Comparison of ENCODE assay signal across 13 mouse cellular contexts in the genomic region with DNA sequence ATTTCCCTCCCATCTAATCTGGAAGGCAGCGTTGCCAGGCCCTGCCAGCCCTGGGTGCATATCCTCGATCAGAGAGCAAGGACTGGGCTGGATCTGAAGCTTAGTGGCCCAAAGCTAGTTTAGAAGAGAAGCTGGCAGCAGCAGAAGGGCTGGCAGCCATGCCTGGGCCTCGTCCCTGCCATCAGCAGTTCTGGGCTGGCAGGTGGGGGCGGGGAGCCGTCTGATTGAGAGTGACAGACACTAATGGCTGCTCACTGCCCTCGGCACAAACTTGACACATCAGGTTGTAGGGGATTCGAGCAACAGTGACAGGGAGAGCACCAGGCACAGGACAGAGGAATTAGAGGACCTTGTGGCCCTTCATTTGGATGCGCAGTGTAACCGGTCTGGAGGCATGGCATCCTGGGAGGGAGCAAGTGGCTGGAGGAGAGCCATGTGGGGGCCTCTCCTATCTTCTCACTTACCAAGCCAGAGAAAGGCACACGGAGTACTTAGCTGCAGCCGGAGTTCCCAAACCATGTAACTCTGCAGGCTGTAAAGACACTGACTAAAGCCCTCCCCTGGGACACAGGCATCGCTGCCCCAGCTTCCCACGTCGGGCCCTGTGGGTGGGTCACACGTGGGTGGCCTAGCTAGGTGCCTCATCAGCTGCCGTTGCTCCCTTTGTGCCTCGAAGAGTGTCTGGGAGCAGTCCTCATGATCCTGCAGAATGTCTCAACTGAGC. TPM values are rescaled to one million over a fixed set of nuclear protein-coding genes. Genes with fewer than 3 reads are reported as not detected.
DNase-seq lines count a peak whose midpoint lies in the region; ATAC-seq lines count a peak whose summit lies in the region.
"Had no signal": no experiment of that assay in that cellular context is flagged by ENCODE, and none has a peak within 500 bp of the region (broad histone marks: within the 10 kb centered on the region; RNA-seq: fewer than 3 reads in every experiment).

No protein-coding gene starts in this region.

- no peaks in the 10 kb centered on the region for H3K36me3 ChIP-seq in heart, embryonic 11.5 days (ENCODE audit: control insufficient read depth, insufficient read depth, low read length)
- H3K36me3 ChIP-seq in neural tube, embryonic 13.5 days, result no peaks in the 10 kb centered on the region
- H3K36me3 ChIP-seq: liver, embryonic 13.5 days had no signal

- H3K9ac ChIP-seq in heart, embryonic 11.5 days (ENCODE audit: low read depth, low read length), result no peak overlapping the region
- 0 out of 2 replicates have a peak overlapping the region, but pooled peaks have one; percentile 17 for H3K9ac ChIP-seq in neural tube, embryonic 13.5 days
- H3K9ac ChIP-seq: liver, embryonic 13.5 days had no signal

- DNase-seq in heart, adult 18-20 months, result peak; percentile 27 to 30
- no peak for DNase-seq in neural tube, embryonic 10.5 days (ENCODE audit: extremely low spot score, low spot score)
- DNase-seq in cerebellum, postnatal 25 days, result peak; percentile 88 to 92
- peak; percentile 64 to 66 for DNase-seq in layer of hippocampus, postnatal 36 days
- no peak for DNase-seq in urinary bladder, adult 18-20 months (ENCODE audit: low spot score in 2 of 2)
- DNase-seq: liver, embryonic 13.5 days; thymus, adult 2 months had no signal

- H3K27me3 ChIP-seq in heart, embryonic 11.5 days (ENCODE audit: control insufficient read depth, insufficient read depth, low read length), result 0 out of 2 replicates have a peak, but pooled peaks cover 3% of the 10 kb centered on the region
- H3K27me3 ChIP-seq in neural tube, embryonic 13.5 days, result no peaks in the 10 kb centered on the region
- H3K27me3 ChIP-seq: liver, embryonic 13.5 days had no signal

- WGBS in heart, embryonic 11.5 days (ENCODE audit: insufficient replicate concordance), result 65% methylated on average over 17 of the region's 17 CpGs
- WGBS in neural tube, embryonic 13.5 days, result 72% methylated on average over 17 of the region's 17 CpGs

- no peak overlapping the region for H3K27ac ChIP-seq in heart, embryonic 11.5 days (ENCODE audit: low read depth, low read length)
- H3K27ac ChIP-seq in neural tube, embryonic 13.5 days (replicated peaks), result no peak overlapping the region
- H3K27ac ChIP-seq: liver, embryonic 13.5 days had no signal

- ATAC-seq in heart, embryonic 11.5 days (replicated peaks; ENCODE audit: insufficient number of reproducible peaks, low FRiP score, low TSS enrichment), result no peak
- ATAC-seq in neural tube, embryonic 13.5 days (ENCODE audit: low read depth), result no peak
- ATAC-seq in megakaryocyte-erythroid progenitor cell, adult 5-6 weeks (replicated peaks; ENCODE audit: low FRiP score, low TSS enrichment, poor library complexity, severe bottlenecking), result no peak

- H3K4me3 ChIP-seq in heart, embryonic 11.5 days (ENCODE audit: low read depth, low read length), result no peak overlapping the region
- no peak overlapping the region for H3K4me3 ChIP-seq in neural tube, embryonic 13.5 days
- H3K4me3 ChIP-seq: liver, embryonic 13.5 days; megakaryocyte, embryonic 14.5 days had no signal

- no peaks in the 10 kb centered on the region for H3K9me3 ChIP-seq in heart, embryonic 11.5 days (replicated peaks; ENCODE audit: control insufficient read depth, low read length)
- no peaks in the 10 kb centered on the region for H3K9me3 ChIP-seq in neural tube, embryonic 13.5 days
- H3K9me3 ChIP-seq: liver, embryonic 13.5 days; megakaryocyte, embryonic 14.5 days had no signal

- H3K4me2 ChIP-seq in heart, embryonic 11.5 days, result no peak overlapping the region
- no peak overlapping the region for H3K4me2 ChIP-seq in neural tube, embryonic 13.5 days
- H3K4me2 ChIP-seq: liver, embryonic 13.5 days had no signal

- peaks cover 6% of the 10 kb centered on the region; the same call in 1 of the 2 replicates for H3K4me1 ChIP-seq in heart, embryonic 11.5 days (ENCODE audit: control insufficient read depth, insufficient read depth, low read length)
- H3K4me1 ChIP-seq in neural tube, embryonic 13.5 days (replicated peaks), result peaks cover 15% of the 10 kb centered on the region
- H3K4me1 ChIP-seq: liver, embryonic 13.5 days had no signal

RNA-seq across cellular contexts. Expression of gene Rcvrn, which starts 39.7 kb away (rescaled TPM):
- not detected for total RNA-seq in heart, adult 18-20 months (2021)
- not detected in 2 replicates for polyA plus RNA-seq in heart, embryonic 11.5 days (2014; fragmentation: Nextera tagmentation; extraction: Ambion mirVana)
- polyA plus RNA-seq in neural tube, embryonic 13.5 days (2015; fragmentation: Nextera tagmentation; extraction: Ambion mirVana), result not detected in 2 replicates
- total RNA-seq in layer of hippocampus, postnatal 36 days (2021), result 1 to 10 TPM; 1.8 to 2.9 TPM
- total RNA-seq in megakaryocyte-erythroid progenitor cell, adult 5-6 weeks (2014; fragmentation: Nextera tagmentation), result not detected in 2 replicates
- not detected in 2 replicates for total RNA-seq in megakaryocyte-erythroid progenitor cell, adult 5-6 weeks (2017)
- polyA plus RNA-seq: hindbrain, embryonic 11.5 days; large intestine, adult 2 months; liver, embryonic 13.5 days had no signal

Comparison
In these comparisons a context has a peak if more than half of its experiments do, and no peak if none do; other contexts are left out.
1. DNase-seq: peak in heart, adult 18-20 months (2 of 2), cerebellum, postnatal 25 days (2 of 2) and layer of hippocampus, postnatal 36 days (2 of 2); none in neural tube, embryonic 10.5 days (single experiment) and urinary bladder, adult 18-20 months (0 of 2).